Mouse (Mus musculus) intestine, embryonic 16.5 days (tissue): Measurements from ENCODE around the gene Grin2b. TPM values are rescaled to one million over a fixed set of nuclear protein-coding genes. Genes with fewer than 3 reads are reported as not detected.

ENCODE experiments used
- ATAC-seq: fragments of 200-750 bp; cut with Nextera tagmentation; 2 replicates; pipeline ENCODE4 v1.8.0; 2017; ENCODE audit warnings: moderate TSS enrichment, moderate library complexity
- H3K27ac ChIP-seq: fragments of 300-500 bp; sonication (generic); 2 replicates; pipeline ENCODE4 v1.5.1; 2014; ENCODE audit warnings: mild to moderate bottlenecking, low read length
- H3K27me3 ChIP-seq: fragments of 300-500 bp; sonication (generic); replicated peaks from 2 replicates; pipeline ENCODE4 v1.6.1; 2014; ENCODE audit warnings: low read length, control low read depth, mixed read lengths; ENCODE audit not compliant: control insufficient read depth, insufficient read depth
- H3K36me3 ChIP-seq: fragments of 300-500 bp; sonication (generic); 2 replicates; pipeline ENCODE4 v1.6.1; 2014; ENCODE audit warnings: low read length, control low read depth; ENCODE audit not compliant: control insufficient read depth, insufficient read depth
- H3K4me1 ChIP-seq: fragments of 300-500 bp; sonication (generic); 2 replicates; pipeline ENCODE4 v1.6.1; 2014; ENCODE audit warnings: low read length, control low read depth, mixed read lengths; ENCODE audit not compliant: control insufficient read depth, insufficient read depth
- H3K4me2 ChIP-seq: fragments of 300-500 bp; sonication (generic); 2 replicates; pipeline ENCODE4 v1.6.1; 2014; ENCODE audit warnings: low read depth, low read length, control low read depth
- H3K4me3 ChIP-seq: fragments of 300-500 bp; sonication (generic); 2 replicates; pipeline ENCODE4 v1.5.1; 2014; ENCODE audit warnings: mild to moderate bottlenecking, low read length
- H3K9ac ChIP-seq: fragments of 300-500 bp; sonication (generic); 2 replicates; pipeline ENCODE4 v1.6.1; 2014; ENCODE audit warnings: low read depth, low read length
- H3K9me3 ChIP-seq: fragments of 300-500 bp; sonication (generic); 2 replicates; pipeline ENCODE4 v1.6.1; 2016; ENCODE audit warnings: low read length, control low read depth; ENCODE audit not compliant: control insufficient read depth
- WGBS: fragments of 180-500 bp; shearing (Covaris S2); extraction: QIAGEN DNeasy Blood & Tissue Kit; methylation state at CpG from one replicate; pipeline ENCODE4 v1.1.7; 2014; 5-methylcytosine and 5-hydroxymethylcytosine counted together
- polyA plus RNA-seq: library from polyadenylated mRNA; unstranded; fragments of >200 nt; fragmentation: Nextera tagmentation; extraction: Ambion mirVana; gene quantifications from 2 replicates; pipeline ENCODE4 v1.2.1, GENCODE M21; 2015

Gene Grin2b
- polyA plus RNA-seq, 1 experiment from 2014 or later, result not detected

DNA sequence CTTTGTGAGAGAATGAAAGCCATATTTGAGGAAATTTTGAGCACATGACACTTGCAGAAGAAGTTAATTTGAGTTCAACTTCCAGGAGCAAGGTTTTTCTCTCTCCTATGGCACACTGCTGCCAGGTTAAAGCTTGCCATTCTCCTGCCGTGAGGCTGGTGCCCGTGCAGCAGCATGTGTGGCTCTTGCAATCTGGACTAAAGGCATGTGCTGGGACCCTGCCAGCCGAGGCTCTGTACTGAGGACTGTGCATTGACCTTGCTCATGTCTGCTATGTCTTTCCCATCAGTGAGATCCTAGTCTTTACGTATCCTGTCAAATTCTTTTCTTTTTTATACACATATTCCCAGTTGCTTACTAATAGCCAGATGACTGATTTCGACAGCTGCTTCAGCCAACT lies 268.9 kb downstream of the Grin2b start:
- Histone ChIP-seq H3K36me3 (no peaks in the 10 kb centered on the region), H3K27ac (no peak overlapping the region), H3K9ac (no peak overlapping the region), H3K4me3 (no peak overlapping the region), H3K4me1 (no peaks in the 10 kb centered on the region), H3K9me3 (no peaks in the 10 kb centered on the region), H3K27me3 (no peaks in the 10 kb centered on the region), H3K4me2 (no peak overlapping the region)
- no peak for ATAC-seq
- 63% methylated on average over 5 of the region's 5 CpGs for WGBS

DNA sequence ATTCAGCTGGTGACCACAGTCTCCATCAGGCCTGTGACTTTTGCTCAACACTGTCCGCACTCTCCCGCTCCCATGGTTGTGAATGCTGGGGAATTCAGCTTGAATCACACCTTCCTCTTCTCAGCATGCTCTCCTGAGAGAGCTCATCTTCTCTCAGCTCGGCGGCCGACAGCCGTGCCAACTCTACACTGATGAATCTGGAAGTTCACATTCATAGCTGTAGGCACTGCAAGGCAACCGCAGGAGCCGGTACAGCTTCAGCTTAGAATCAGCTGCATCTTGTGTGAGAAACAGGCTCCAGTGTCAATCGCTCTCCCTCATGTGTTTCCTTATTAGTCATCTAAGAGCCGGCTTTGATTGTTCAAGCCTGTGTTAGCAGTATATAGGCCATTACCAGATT lies 272.9 kb downstream of the Grin2b start:
- no peaks in the 10 kb centered on the region for H3K36me3 ChIP-seq
- WGBS, result 84% methylated on average over 10 of the region's 10 CpGs
- H3K9ac ChIP-seq, result no peak overlapping the region
- H3K9me3 ChIP-seq, result no peaks in the 10 kb centered on the region
- no peaks in the 10 kb centered on the region for H3K4me1 ChIP-seq
- H3K4me3 ChIP-seq, result no peak overlapping the region
- H3K4me2 ChIP-seq, result no peak overlapping the region
- ATAC-seq, result no peak
- no peak overlapping the region for H3K27ac ChIP-seq
- no peaks in the 10 kb centered on the region for H3K27me3 ChIP-seq

- Histone ChIP-seq H3K27ac (no peak overlapping the region), H3K27me3 (no peaks in the 10 kb centered on the region), H3K4me1 (no peaks in the 10 kb centered on the region), H3K9ac (no peak overlapping the region), H3K4me2 (no peak overlapping the region), H3K9me3 (no peaks in the 10 kb centered on the region), H3K36me3 (no peaks in the 10 kb centered on the region), H3K4me3 (no peak overlapping the region)
- no peak for ATAC-seq
- 77% methylated on average over 10 of the region's 10 CpGs for WGBS
These were observed 274.1 kb downstream of the Grin2b start for GRCm38 (mm10) chr6:135899225-135899624.

DNA sequence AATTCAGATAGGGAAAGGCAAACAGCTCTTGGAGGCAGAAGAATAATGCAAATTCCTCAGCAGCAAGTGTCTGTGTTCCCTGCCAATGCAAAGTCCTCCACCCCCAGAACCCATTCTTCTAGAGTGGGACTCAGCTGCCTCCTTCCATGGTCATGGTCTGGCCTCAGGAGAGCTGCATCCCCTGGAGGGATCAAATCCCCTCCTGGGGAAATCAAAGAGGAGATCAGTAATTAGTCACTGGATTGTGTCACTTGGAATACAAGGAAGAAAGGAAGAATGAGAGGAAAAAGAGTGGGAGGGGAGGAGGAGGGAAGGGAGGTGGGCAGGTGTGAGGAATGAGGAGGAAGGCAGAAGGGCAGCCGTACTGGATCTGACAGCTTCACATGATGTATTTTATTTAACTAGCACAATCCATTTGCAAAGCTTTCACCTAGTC lies 278.5 kb downstream of the Grin2b start:
- Histone ChIP-seq H3K9me3 (no peaks in the 10 kb centered on the region), H3K4me1 (no peaks in the 10 kb centered on the region), H3K9ac (no peak overlapping the region), H3K27me3 (no peaks in the 10 kb centered on the region), H3K4me2 (no peak overlapping the region), H3K4me3 (no peak overlapping the region), H3K36me3 (no peaks in the 10 kb centered on the region), H3K27ac (no peak overlapping the region)
- WGBS, result 12% methylated on average over 1 of the region's 1 CpGs
- ATAC-seq, result no peak

- 73% methylated on average over 5 of the region's 5 CpGs for WGBS
- H3K4me3 ChIP-seq, result no peak overlapping the region
- H3K4me2 ChIP-seq, result no peak overlapping the region
- H3K27ac ChIP-seq, result no peak overlapping the region
- no peaks in the 10 kb centered on the region for H3K27me3 ChIP-seq
- H3K9me3 ChIP-seq, result no peaks in the 10 kb centered on the region
- no peaks in the 10 kb centered on the region for H3K36me3 ChIP-seq
- H3K4me1 ChIP-seq, result no peaks in the 10 kb centered on the region
- no peak for ATAC-seq
- H3K9ac ChIP-seq, result no peak overlapping the region
These were observed 290.7 kb downstream of the Grin2b start for GRCm38 (mm10) chr6:135882611-135883010.

- Histone ChIP-seq H3K36me3 (no peaks in the 10 kb centered on the region), H3K9ac (no peak overlapping the region), H3K4me1 (no peaks in the 10 kb centered on the region), H3K9me3 (no peaks in the 10 kb centered on the region), H3K4me3 (no peak overlapping the region), H3K4me2 (no peak overlapping the region), H3K27ac (no peak overlapping the region), H3K27me3 (no peaks in the 10 kb centered on the region)
- WGBS, result 61% methylated on average over 8 of the region's 8 CpGs
- ATAC-seq, result 0 out of 2 replicates have a peak, but pooled peaks have one; percentile 69
These were observed 297.1 kb downstream of the Grin2b start for GRCm38 (mm10) chr6:135876163-135876726.

GRCm38 (mm10) chr6:135874626-135875025 lies 298.7 kb downstream of the Grin2b start:
- no peaks in the 10 kb centered on the region for H3K4me1 ChIP-seq
- H3K9ac ChIP-seq, result no peak overlapping the region
- no peaks in the 10 kb centered on the region for H3K36me3 ChIP-seq
- H3K27ac ChIP-seq, result no peak overlapping the region
- no peak overlapping the region for H3K4me2 ChIP-seq
- no peak for ATAC-seq
- H3K4me3 ChIP-seq, result no peak overlapping the region
- H3K9me3 ChIP-seq, result no peaks in the 10 kb centered on the region
- H3K27me3 ChIP-seq, result no peaks in the 10 kb centered on the region

GRCm38 (mm10) chr6:135865832-135866231 lies 307.5 kb downstream of the Grin2b start:
- no peak for ATAC-seq
- H3K9me3 ChIP-seq, result no peaks in the 10 kb centered on the region
- H3K4me3 ChIP-seq, result no peak overlapping the region
- WGBS, result 65% methylated on average over 7 of the region's 7 CpGs
- no peaks in the 10 kb centered on the region for H3K4me1 ChIP-seq
- no peak overlapping the region for H3K4me2 ChIP-seq
- no peak overlapping the region for H3K27ac ChIP-seq
- no peaks in the 10 kb centered on the region for H3K27me3 ChIP-seq
- H3K36me3 ChIP-seq, result no peaks in the 10 kb centered on the region
- H3K9ac ChIP-seq, result no peak overlapping the region

DNA sequence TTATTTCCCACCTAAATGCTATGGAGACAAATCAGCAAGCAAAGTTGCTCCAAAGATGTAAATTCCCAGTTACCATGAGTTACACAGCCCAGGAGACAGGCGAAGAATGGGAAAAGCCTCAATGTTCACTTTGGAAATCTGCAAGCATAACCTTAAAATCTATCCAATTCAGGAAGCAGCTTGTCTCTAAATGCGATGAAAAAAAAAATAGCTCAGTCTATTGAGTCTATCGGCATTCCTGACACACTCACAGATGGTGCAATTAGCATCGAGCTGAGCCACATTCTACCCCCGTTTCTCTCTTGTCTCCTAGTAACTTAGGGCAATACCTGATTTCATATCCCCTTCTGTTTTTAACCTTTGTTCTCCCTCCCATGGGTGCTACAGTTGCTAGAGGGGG lies 309.3 kb downstream of the Grin2b start:
- ATAC-seq, result no peak
- Histone ChIP-seq H3K36me3 (no peaks in the 10 kb centered on the region), H3K27ac (no peak overlapping the region), H3K4me1 (no peaks in the 10 kb centered on the region), H3K9ac (no peak overlapping the region), H3K27me3 (no peaks in the 10 kb centered on the region), H3K9me3 (no peaks in the 10 kb centered on the region), H3K4me2 (no peak overlapping the region), H3K4me3 (no peak overlapping the region)
- WGBS, result 75% methylated on average over 5 of the region's 5 CpGs

- Histone ChIP-seq H3K9ac (no peak overlapping the region), H3K4me3 (no peak overlapping the region), H3K27me3 (no peaks in the 10 kb centered on the region), H3K4me2 (no peak overlapping the region), H3K4me1 (no peaks in the 10 kb centered on the region), H3K27ac (no peak overlapping the region), H3K9me3 (no peaks in the 10 kb centered on the region), H3K36me3 (no peaks in the 10 kb centered on the region)
- WGBS, result 57% methylated on average over 8 of the region's 8 CpGs
- no peak for ATAC-seq
These were observed 313.8 kb downstream of the Grin2b start for GRCm38 (mm10) chr6:135859502-135859901.
